ENCODE assay signal across 27 mouse cellular contexts in the genomic region with DNA sequence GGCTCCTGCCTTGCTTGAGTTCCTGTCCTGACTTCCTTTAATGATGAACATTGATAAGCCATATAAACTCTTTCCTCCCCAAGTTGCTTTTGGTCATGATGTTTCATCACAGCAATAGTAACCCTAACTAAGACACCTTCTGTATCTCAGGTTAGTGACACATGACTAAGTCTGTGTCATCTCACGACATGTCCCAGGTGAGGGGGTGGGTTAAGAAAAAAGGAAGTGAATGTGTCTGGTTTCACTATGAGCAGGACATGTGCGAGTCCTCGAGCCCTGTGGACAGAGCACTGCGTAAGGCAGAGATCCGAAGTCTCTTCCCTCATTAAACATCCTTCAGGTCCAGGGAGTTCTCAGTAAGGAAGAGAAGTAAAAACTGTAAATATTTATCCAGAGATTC.
DNase-seq lines count a peak whose midpoint lies in the region; ATAC-seq and TF ChIP-seq lines count a peak whose summit lies in the region.
"Had no signal": no experiment of that assay in that cellular context is flagged by ENCODE, and none has a peak within 500 bp of the region (broad histone marks: within the 10 kb centered on the region; RNA-seq: fewer than 3 reads in every experiment).

No protein-coding gene starts in this region.

- dilution Hi-C loops in CH12.LX (cut with MboI; ENCODE audit: extremely low pct_ligation_motif_present, extremely low pct_unique_long_range_greater_than_20kb, low sequenced_read_pairs) = no loop called here

- H3K9ac ChIP-seq in CH12.LX (ENCODE audit: insufficient read depth, low read depth) = no peak overlapping the region
- H3K9ac ChIP-seq: forebrain, embryonic 13.5 days; hindbrain, embryonic 15.5 days; intestine, embryonic 15.5 days; limb, embryonic 12.5 days; liver, embryonic 15.5 days; lung, embryonic 14.5 days; midbrain, embryonic 12.5 days had no signal

- no peaks in the 10 kb centered on the region for H3K79me2 ChIP-seq in CH12.LX (replicated peaks; ENCODE audit: control insufficient read depth, extremely low read depth, insufficient read depth, poor library complexity, severe bottlenecking)

- peak; percentile 49 for ATAC-seq in inflammation-experienced regulatory T-cells, adult 6 months
- ATAC-seq: forebrain, embryonic 13.5 days; intestine, embryonic 15.5 days; Patski had no signal

- 36% methylated on average over 5 of the region's 5 CpGs for WGBS in spleen, adult 2 months

- no peak for TF ChIP-seq POLR2A in spleen, adult 2 months (IDR thresholded peaks at IDR 0.05; ENCODE audit: low read depth, low read length)
- TF ChIP-seq POLR2A in CH12.LX (IDR thresholded peaks at IDR 0.05; ENCODE audit: low read depth, low read length) = no peak

- no peaks in the 10 kb centered on the region for H3K27me3 ChIP-seq in spleen, adult 2 months (ENCODE audit: control insufficient read depth, insufficient read depth, low read length)
- peaks cover 4% of the 10 kb centered on the region for H3K27me3 ChIP-seq in CH12.LX (replicated peaks)
- H3K27me3 ChIP-seq: forebrain, embryonic 13.5 days; hindbrain, embryonic 15.5 days; intestine, embryonic 15.5 days; limb, embryonic 12.5 days; liver, embryonic 15.5 days; midbrain, embryonic 12.5 days; Patski had no signal

- H3K4me2 ChIP-seq in CH12.LX (ENCODE audit: insufficient read depth, low read depth, poor library complexity, severe bottlenecking) = no peak overlapping the region
- H3K4me2 ChIP-seq: forebrain, embryonic 13.5 days; hindbrain, embryonic 15.5 days; intestine, embryonic 15.5 days; limb, embryonic 12.5 days; liver, embryonic 15.5 days; lung, embryonic 14.5 days; midbrain, embryonic 12.5 days had no signal

- peaks cover 7% of the 10 kb centered on the region for H3K9me3 ChIP-seq in CH12.LX (replicated peaks; ENCODE audit: low read length)
- H3K9me3 ChIP-seq: forebrain, embryonic 13.5 days; hindbrain, embryonic 10.5 days; hindbrain, embryonic 15.5 days; intestine, embryonic 15.5 days; limb, embryonic 12.5 days; liver, embryonic 15.5 days; midbrain, embryonic 12.5 days had no signal

- in situ Hi-C loops in CH12.LX (cut with MboI; ENCODE audit: low pct_ligation_motif_present, low pct_unique_long_range_greater_than_20kb, low sequenced_read_pairs) = no loop called here

- peaks cover 10% of the 10 kb centered on the region; the same call in 1 of the 2 replicates for H3K4me1 ChIP-seq in spleen, adult 2 months (ENCODE audit: control insufficient read depth, insufficient read depth, insufficient read length)
- H3K4me1 ChIP-seq in CH12.LX (ENCODE audit: control insufficient read depth in 1 of 2, insufficient read depth in 2 of 2) = peaks cover 6 to 61% of the 10 kb centered on the region in 2 experiments
- H3K4me1 ChIP-seq: hindbrain, embryonic 10.5 days; limb, embryonic 12.5 days; liver, embryonic 15.5 days had no signal

- no peak overlapping the region for H3K27ac ChIP-seq in spleen, adult 2 months (ENCODE audit: insufficient read depth, low read length)
- no peak overlapping the region for H3K27ac ChIP-seq in CH12.LX (ENCODE audit: insufficient read depth, low read depth)
- H3K27ac ChIP-seq: forebrain, embryonic 13.5 days; hindbrain, embryonic 10.5 days; hindbrain, embryonic 15.5 days; intestine, embryonic 15.5 days; limb, embryonic 12.5 days; liver, embryonic 15.5 days; midbrain, embryonic 12.5 days; stomach, postnatal 0 days had no signal

- TF ChIP-seq CTCF in spleen, adult 2 months (IDR thresholded peaks at IDR 0.05; ENCODE audit: extremely low read depth, insufficient read depth, insufficient read length, insufficient replicate concordance) = no peak
- TF ChIP-seq CTCF in CH12.LX (conservative IDR thresholded peaks at IDR 0.05 in 1 of 2, IDR thresholded peaks at IDR 0.05 in 1 of 2; ENCODE audit: low read depth in 2 of 2, low read length in 2 of 2) = no peak

- peak; percentile 31 to 72 for DNase-seq in spleen, adult 2 months (ENCODE audit: low read depth in 1 of 2, low spot score in 2 of 2)
- no peak for DNase-seq in spleen, adult 18-20 months
- DNase-seq in CH12.LX (ENCODE audit: extremely low read depth) = peak; percentile 80
- no peak for DNase-seq in urinary bladder, postnatal 10 days (ENCODE audit: low spot score)
- DNase-seq in retina, postnatal 1 day = no peak
- DNase-seq in ovary, adult 18-20 months (ENCODE audit: low spot score) = no peak
- DNase-seq: adrenal gland, postnatal 14 days; cerebellum, adult 11-12 months; cerebellum, postnatal 10 days; gastrocnemius, postnatal 10 days; heart, postnatal 14 days; kidney, adult 2 months; lung, embryonic 14.5 days; right cerebral cortex, postnatal 4 days; thymus, adult 18-20 months; thymus, postnatal 36 days had no signal

- no peaks in the 10 kb centered on the region for H3K36me3 ChIP-seq in spleen, adult 2 months (ENCODE audit: control insufficient read depth, insufficient read depth, low read length)
- H3K36me3 ChIP-seq in CH12.LX (replicated peaks in 1 of 2; ENCODE audit: control insufficient read depth in 1 of 2, insufficient read depth in 1 of 2, low read length in 1 of 2) = no peaks in the 10 kb centered on the region
- H3K36me3 ChIP-seq: hindbrain, embryonic 10.5 days; hindbrain, embryonic 15.5 days; intestine, embryonic 15.5 days; limb, embryonic 12.5 days; liver, embryonic 15.5 days; midbrain, embryonic 12.5 days had no signal

- H3K4me3 ChIP-seq in spleen, adult 2 months (ENCODE audit: extremely low read depth, insufficient read depth, insufficient read length) = no peak overlapping the region
- H3K4me3 ChIP-seq in CH12.LX (replicated peaks in 1 of 3; ENCODE audit: low read depth in 2 of 3, low read length in 2 of 3, poor library complexity in 1 of 3) = no peak overlapping the region
- H3K4me3 ChIP-seq: forebrain, embryonic 13.5 days; hindbrain, embryonic 10.5 days; hindbrain, embryonic 15.5 days; intestine, embryonic 15.5 days; limb, embryonic 12.5 days; liver, embryonic 15.5 days; megakaryocyte, embryonic 14.5 days; midbrain, embryonic 12.5 days had no signal

- peak; percentile 97 for TF ChIP-seq EP300 in CH12.LX (IDR thresholded peaks at IDR 0.05; ENCODE audit: low read length)

- no peak for TF ChIP-seq RAD21 in CH12.LX (IDR thresholded peaks at IDR 0.05; ENCODE audit: low read depth, low read length)

TF ChIP-seq in CH12.LX, 34 proteins besides CTCF, POLR2A, EP300 and RAD21:
- peak; percentile 91 for TF ChIP-seq JUND (conservative IDR thresholded peaks at IDR 0.05; ENCODE audit: low read depth, low read length)
- TF ChIP-seq TCF12 (IDR thresholded peaks at IDR 0.05; ENCODE audit: low read depth, low read length) = peak; percentile 55; the same call in 1 of the 2 replicates
- TF ChIP-seq SIN3A (IDR thresholded peaks at IDR 0.05; ENCODE audit: low read length) = peak; percentile 41; the same call in 1 of the 2 replicates
- TF ChIP-seq MXI1 (IDR thresholded peaks at IDR 0.05; ENCODE audit: low read depth, low read length) = 0 out of 2 replicates have a peak, but pooled peaks have one; percentile 27
- TF ChIP-seq ZC3H11A (IDR thresholded peaks at IDR 0.05; ENCODE audit: low read depth, low read length) = no peak
- peak; percentile 82 for TF ChIP-seq JUN (IDR thresholded peaks at IDR 0.05; ENCODE audit: insufficient read depth, low read depth, low read length)
- peak; percentile 91 for TF ChIP-seq MYC (IDR thresholded peaks at IDR 0.05; ENCODE audit: low read depth, low read length)
- peak; percentile 90 for TF ChIP-seq IRF4 (IDR thresholded peaks at IDR 0.05; ENCODE audit: low read depth, low read length)
- no peak for TF ChIP-seq CHD1 (IDR thresholded peaks at IDR 0.05; ENCODE audit: low read depth, low read length)
- TF ChIP-seq RCOR1 (conservative IDR thresholded peaks at IDR 0.05; ENCODE audit: low read depth, low read length) = peak; percentile 86; the same call in 1 of the 2 replicates
- TF ChIP-seq USF2 (conservative IDR thresholded peaks at IDR 0.05; ENCODE audit: low read depth, low read length) = no peak
- TF ChIP-seq POLR2AphosphoS2 (IDR thresholded peaks at IDR 0.05; ENCODE audit: low read depth, low read length) = no peak
- no peak for TF ChIP-seq ZMIZ1 (IDR thresholded peaks at IDR 0.05; ENCODE audit: low read depth, low read length)
- TF ChIP-seq MEF2A (IDR thresholded peaks at IDR 0.05; ENCODE audit: borderline replicate concordance, low read depth, low read length) = no peak
- no peak for TF ChIP-seq TBP (conservative IDR thresholded peaks at IDR 0.05; ENCODE audit: low read depth, low read length)
- TF ChIP-seq GABPA (IDR thresholded peaks at IDR 0.05; ENCODE audit: insufficient replicate concordance, low read depth, low read length) = no peak
- no peak for TF ChIP-seq PAX5 (IDR thresholded peaks at IDR 0.05; ENCODE audit: low read length)
- no peak for TF ChIP-seq UBTF (IDR thresholded peaks at IDR 0.05; ENCODE audit: low read depth, low read length)
- no peak for TF ChIP-seq MAZ (IDR thresholded peaks at IDR 0.05; ENCODE audit: low read depth, low read length)
- TF ChIP-seq E2F4 (IDR thresholded peaks at IDR 0.05; ENCODE audit: insufficient replicate concordance, low read depth, low read length) = no peak
- no peak for TF ChIP-seq SMC3 (IDR thresholded peaks at IDR 0.05; ENCODE audit: low read depth, low read length)
- TF ChIP-seq ZNF384 (IDR thresholded peaks at IDR 0.05; ENCODE audit: low read depth, low read length) = no peak
- peak; percentile 63 for TF ChIP-seq CHD2 (IDR thresholded peaks at IDR 0.05; ENCODE audit: low read length)
- no peak for TF ChIP-seq ZKSCAN1 (IDR thresholded peaks at IDR 0.05; ENCODE audit: borderline replicate concordance, low read depth, low read length)
- TF ChIP-seq USF1 (IDR thresholded peaks at IDR 0.05; ENCODE audit: low read depth, low read length) = no peak
- no peak for TF ChIP-seq NRF1 (IDR thresholded peaks at IDR 0.05; ENCODE audit: low read depth, low read length)
- peak; percentile 92 for TF ChIP-seq MAX (IDR thresholded peaks at IDR 0.05; ENCODE audit: low read length)
- TF ChIP-seq NELFE (IDR thresholded peaks at IDR 0.05; ENCODE audit: low read depth, low read length) = no peak
- peak; percentile 79 for TF ChIP-seq ETS1 (conservative IDR thresholded peaks at IDR 0.05; ENCODE audit: low read depth, low read length)
- TF ChIP-seq MAFK (IDR thresholded peaks at IDR 0.05; ENCODE audit: insufficient replicate concordance, low read length) = peak; percentile 63; the same call in 1 of the 2 replicates
- TF ChIP-seq HCFC1 (IDR thresholded peaks at IDR 0.05; ENCODE audit: low read depth, low read length) = no peak
- TF ChIP-seq BHLHE40 (IDR thresholded peaks at IDR 0.05; ENCODE audit: low read depth, low read length) = peak; percentile 93
- no peak for TF ChIP-seq ELF1 (IDR thresholded peaks at IDR 0.05; ENCODE audit: low read depth, low read length)
- no peak for TF ChIP-seq KAT2A (IDR thresholded peaks at IDR 0.05; ENCODE audit: insufficient replicate concordance, low read length)

Comparison
In these comparisons a context has a peak if more than half of its experiments do, and no peak if none do; other contexts are left out.
1. DNase-seq: peak in spleen, adult 2 months (2 of 2) and CH12.LX (single experiment); none in spleen, adult 18-20 months (0 of 2), urinary bladder, postnatal 10 days (single experiment), retina, postnatal 1 day (single experiment) and ovary, adult 18-20 months (single experiment).